Mouse (Mus musculus) liver, embryonic 14.5 days (tissue): ENCODE measurements at regions not wholly inside any gene's neighbourhood (a gene's known extent, or its start where the extent isn't known, plus 50 kb on each side); places are given as distances from the start of the nearest gene placed in this dataset.
A peak's percentile ranks its signal among the peaks of the same experiment; 100 is the strongest.

Source experiments
- ATAC-seq: fragments of 200-750 bp; cut with Nextera tagmentation; 2 replicates; pipeline ENCODE4 v1.8.0; 2017; ENCODE audit warnings: moderate number of reproducible peaks, mild to moderate bottlenecking, moderate library complexity; ENCODE audit not compliant: insufficient read depth
- DNase-seq, 3 experiments: peaks; one replicate each; pipeline ENCODE4 v3.0.0-alpha.2; 2012 to 2013; ENCODE audit warnings: low read depth in 3 of 3, low spot score in 3 of 3
- H3K27ac ChIP-seq: fragments of 300-500 bp; sonication (generic); 2 replicates; pipeline ENCODE4 v1.5.1; 2014; ENCODE audit warnings: moderate library complexity, mild to moderate bottlenecking, control low read depth, inconsistent platforms
- H3K27me3 ChIP-seq: fragments of 300-500 bp; sonication (generic); 2 replicates; pipeline ENCODE4 v1.6.1; 2014; ENCODE audit warnings: mild to moderate bottlenecking, low read length, moderate library complexity; ENCODE audit not compliant: control insufficient read depth, insufficient read depth
- H3K36me3 ChIP-seq: fragments of 300-500 bp; sonication (generic); replicated peaks from 2 replicates; pipeline ENCODE4 v1.6.1; 2014; ENCODE audit warnings: low read depth; ENCODE audit not compliant: control insufficient read depth, insufficient read depth
- H3K4me1 ChIP-seq, 2 experiments: fragments of 200-500 bp in 1 of 2; fragments of 300-500 bp in 1 of 2; sonication (generic) in 1 of 2; replicated peaks; 2 replicates each; pipeline ENCODE4 v1.6.1; 2012 to 2014; ENCODE audit warnings: antibody characterized with exemption in 1 of 2, inconsistent platforms in 1 of 2, low read length in 1 of 2; ENCODE audit not compliant: control insufficient read depth in 2 of 2, insufficient read depth in 2 of 2
- H3K4me2 ChIP-seq: fragments of 300-500 bp; sonication (generic); 2 replicates; pipeline ENCODE4 v1.6.1; 2014; ENCODE audit warnings: low read depth, mild to moderate bottlenecking, control low read depth, moderate library complexity
- H3K4me3 ChIP-seq, 2 experiments: fragments of 200-500 bp in 1 of 2; fragments of 300-500 bp in 1 of 2; sonication (generic) in 1 of 2; 2 replicates each; pipeline ENCODE4 v1.5.1; 2012 to 2014; ENCODE audit warnings: low read depth in 2 of 2, low read length in 2 of 2, mild to moderate bottlenecking in 2 of 2, control low read depth in 1 of 2, inconsistent platforms in 1 of 2, moderate library complexity in 1 of 2; ENCODE audit not compliant: insufficient read depth in 1 of 2
- H3K9ac ChIP-seq: fragments of 300-500 bp; sonication (generic); replicated peaks from 2 replicates; pipeline ENCODE4 v1.6.1; 2014; ENCODE audit warnings: mild to moderate bottlenecking, control low read depth, moderate library complexity
- H3K9me3 ChIP-seq: fragments of 300-500 bp; sonication (generic); 2 replicates; pipeline ENCODE4 v1.6.1; 2016; ENCODE audit warnings: low read length, mixed read lengths; ENCODE audit not compliant: control insufficient read depth
- CTCF ChIP-seq: IDR thresholded peaks from 2 replicates; pipeline ENCODE4 v1.5.1; 2016; ENCODE audit warnings: antibody characterized with exemption, low read depth, control low read depth
- EP300 ChIP-seq: IDR thresholded peaks from 2 replicates; pipeline ENCODE4 v1.6.1; 2016; ENCODE audit warnings: antibody characterized with exemption, low read depth
- WGBS: fragments of 180-500 bp; shearing (Covaris S2); extraction: QIAGEN DNeasy Blood & Tissue Kit; methylation state at CpG from one replicate; pipeline ENCODE4 v1.1.7; 2014; ENCODE audit not compliant: insufficient replicate concordance; 5-methylcytosine and 5-hydroxymethylcytosine counted together

- ATAC-seq (no peak), DNase-seq (no peak)
- Histone ChIP-seq H3K9me3 (no peaks in the 10 kb centered on the region), H3K27me3 (no peaks in the 10 kb centered on the region), H3K4me3 (no peak overlapping the region), H3K36me3 (no peaks in the 10 kb centered on the region), H3K27ac (no peak overlapping the region), H3K4me2 (no peak overlapping the region), H3K9ac (no peak overlapping the region), H3K4me1 (no peaks in the 10 kb centered on the region)
- 59% methylated on average over 6 of the region's 6 CpGs for WGBS
- TF ChIP-seq CTCF: no peak
- no peak for TF ChIP-seq EP300
Observed at GRCm38 (mm10) chr4:127545106-127545505, 187.1 kb upstream of the Gjb5 start.

DNA sequence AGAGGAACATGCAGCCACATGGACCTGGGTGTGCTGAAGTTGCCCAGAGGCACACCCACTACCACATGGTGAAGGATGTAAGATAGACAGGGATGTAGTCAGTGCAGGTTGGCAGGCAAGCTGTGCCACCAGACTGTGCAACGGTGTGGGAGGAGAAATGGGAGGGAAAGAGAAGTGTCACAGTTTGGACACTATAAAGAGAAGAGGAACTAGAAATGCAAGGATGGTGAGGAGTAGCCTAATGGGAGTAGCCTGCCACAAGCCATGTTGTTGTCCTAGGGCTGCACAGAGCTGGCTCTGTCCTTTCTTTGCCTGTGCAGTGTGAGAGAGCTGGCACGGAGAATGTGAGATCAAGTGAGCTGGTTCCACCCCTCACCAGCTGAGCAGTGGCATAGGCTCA, 185.3 kb upstream of the Gjb5 start:
- Histone ChIP-seq H3K4me2 (no peak overlapping the region), H3K9me3 (no peaks in the 10 kb centered on the region), H3K4me3 (no peak overlapping the region), H3K27me3 (no peaks in the 10 kb centered on the region), H3K36me3 (no peaks in the 10 kb centered on the region), H3K4me1 (no peaks in the 10 kb centered on the region), H3K27ac (no peak overlapping the region), H3K9ac (no peak overlapping the region)
- no peak for ATAC-seq
- TF ChIP-seq CTCF (no peak), EP300 (no peak)
- no peak for DNase-seq
- WGBS: 62% methylated on average over 2 of the region's 2 CpGs

DNA sequence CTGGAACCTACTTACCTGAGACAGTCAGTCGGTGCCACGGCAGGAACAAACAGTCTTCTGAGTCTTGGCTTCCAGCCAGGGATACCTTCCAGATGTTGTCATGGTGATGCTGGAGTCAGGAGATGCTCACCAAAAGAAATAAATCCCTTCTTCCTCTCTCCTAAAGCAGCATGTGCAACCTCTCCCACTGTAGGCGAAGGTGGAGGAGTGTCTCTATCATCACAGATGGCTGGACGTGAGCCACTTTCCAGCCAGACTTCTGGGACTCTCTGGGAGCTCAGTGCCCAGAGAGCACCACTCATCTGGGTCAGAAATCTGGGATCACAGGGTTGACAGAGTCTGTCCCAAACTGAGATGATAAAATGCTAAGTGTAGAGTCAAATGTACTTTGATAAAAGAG, 184.8 kb upstream of the Gjb5 start:
- WGBS: 55% methylated on average over 4 of the region's 4 CpGs
- Histone ChIP-seq H3K36me3 (no peaks in the 10 kb centered on the region), H3K9me3 (no peaks in the 10 kb centered on the region), H3K4me1 (no peaks in the 10 kb centered on the region), H3K27ac (no peak overlapping the region), H3K4me2 (no peak overlapping the region), H3K9ac (no peak overlapping the region), H3K4me3 (no peak overlapping the region), H3K27me3 (no peaks in the 10 kb centered on the region)
- DNase-seq (no peak), ATAC-seq (no peak)
- TF ChIP-seq CTCF (no peak), EP300 (no peak)

GRCm38 (mm10) chr4:127536952-127537351, 179.0 kb upstream of the Gjb5 start:
- Histone ChIP-seq H3K4me2 (no peak overlapping the region), H3K9me3 (no peaks in the 10 kb centered on the region), H3K9ac (no peak overlapping the region), H3K27ac (no peak overlapping the region), H3K4me3 (no peak overlapping the region), H3K4me1 (no peaks in the 10 kb centered on the region), H3K27me3 (no peaks in the 10 kb centered on the region), H3K36me3 (no peaks in the 10 kb centered on the region)
- TF ChIP-seq CTCF (peak; percentile 32), EP300 (no peak)
- WGBS: 34% methylated on average over 5 of the region's 5 CpGs
- ATAC-seq (no peak), DNase-seq (no peak)

- Histone ChIP-seq H3K36me3 (no peaks in the 10 kb centered on the region), H3K4me1 (no peaks in the 10 kb centered on the region), H3K9ac (no peak overlapping the region), H3K4me3 (no peak overlapping the region), H3K9me3 (no peaks in the 10 kb centered on the region), H3K27me3 (no peaks in the 10 kb centered on the region), H3K4me2 (no peak overlapping the region), H3K27ac (no peak overlapping the region)
- ATAC-seq (no peak), DNase-seq (no peak)
- TF ChIP-seq CTCF: peak; percentile 58
- TF ChIP-seq EP300: no peak
- WGBS: 56% methylated on average over 7 of the region's 7 CpGs
Observed at GRCm38 (mm10) chr4:127535630-127536029, 177.6 kb upstream of the Gjb5 start.
